Mouse (Mus musculus): Measurements from ENCODE around the gene Wipf2. TPM values are rescaled to one million over a fixed set of nuclear protein-coding genes. Genes with fewer than 3 reads are reported as not detected.

Wipf2 gene
- 3.1 and 4.0 TPM in 2 replicates for polyA plus RNA-seq (2015; fragmentation: Nextera tagmentation; extraction: Ambion mirVana)

DNA sequence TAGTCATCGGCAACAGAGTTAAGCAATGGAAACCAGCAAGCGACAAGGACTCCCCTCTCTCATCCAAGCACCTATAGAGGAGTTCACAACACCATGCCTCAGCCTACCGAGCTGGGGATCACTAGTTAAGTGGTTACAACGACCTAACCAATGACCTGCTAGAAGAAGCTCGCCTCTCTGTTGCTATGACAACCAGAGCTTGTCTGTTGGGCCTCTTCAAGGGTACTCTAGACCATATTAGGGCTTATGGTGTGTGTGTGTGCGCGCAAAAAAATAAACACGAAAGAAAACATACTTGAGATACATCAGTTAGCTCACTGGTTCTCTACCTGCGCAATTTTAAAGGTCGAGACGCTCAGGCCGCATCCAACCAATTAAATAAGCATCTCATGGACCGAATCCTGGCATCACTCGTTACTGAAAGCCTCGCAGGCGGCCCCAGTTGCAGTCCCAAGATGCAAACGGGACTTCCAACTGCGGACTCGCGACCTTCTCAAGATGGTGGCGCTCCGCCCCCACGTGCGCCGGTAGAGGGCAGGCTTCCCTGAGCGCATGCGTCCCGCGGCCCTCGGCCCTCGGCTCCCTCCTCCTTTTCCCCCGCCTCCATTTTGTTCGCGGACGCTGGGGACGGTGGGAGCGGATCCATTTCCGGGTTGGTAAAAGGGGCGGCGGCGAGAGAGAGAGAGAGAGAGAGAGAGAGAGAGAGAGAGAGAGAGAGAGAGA, at the start of gene Wipf2:
TSS of gene Wipf2 (plus strand) at position 611 of the 723 bp plus-strand sequence.

DNA sequence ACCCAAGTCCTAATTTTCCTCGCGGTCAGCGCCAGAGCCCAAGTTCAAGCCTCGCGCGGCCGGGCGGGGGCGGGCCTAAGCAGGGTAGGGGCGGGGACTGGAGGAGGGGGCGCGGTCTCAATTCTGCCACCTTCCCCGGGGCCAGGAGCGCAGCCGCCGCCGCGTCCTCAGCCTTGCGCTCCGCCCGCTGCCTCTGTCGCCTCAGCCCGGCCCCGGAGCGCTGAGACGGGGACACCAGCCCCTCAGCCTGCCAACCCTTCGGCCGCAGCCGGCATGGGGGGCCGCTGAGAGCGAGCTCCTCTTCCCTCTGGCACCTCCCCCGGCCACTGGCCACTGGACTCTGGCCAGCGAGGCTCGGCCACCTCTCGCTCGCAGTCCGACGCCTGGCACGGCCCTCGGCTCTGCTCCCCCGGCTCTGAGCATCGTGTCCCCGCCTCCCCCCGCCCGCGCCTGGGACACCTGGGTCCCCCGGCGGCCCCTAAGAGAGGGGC, 26.7 kb upstream of the Wipf2 start, which contains the start of gene Rapgefl1:
TSS of gene Rapgefl1 (plus strand) at position 135 of the 491 bp plus-strand sequence.

DNA sequence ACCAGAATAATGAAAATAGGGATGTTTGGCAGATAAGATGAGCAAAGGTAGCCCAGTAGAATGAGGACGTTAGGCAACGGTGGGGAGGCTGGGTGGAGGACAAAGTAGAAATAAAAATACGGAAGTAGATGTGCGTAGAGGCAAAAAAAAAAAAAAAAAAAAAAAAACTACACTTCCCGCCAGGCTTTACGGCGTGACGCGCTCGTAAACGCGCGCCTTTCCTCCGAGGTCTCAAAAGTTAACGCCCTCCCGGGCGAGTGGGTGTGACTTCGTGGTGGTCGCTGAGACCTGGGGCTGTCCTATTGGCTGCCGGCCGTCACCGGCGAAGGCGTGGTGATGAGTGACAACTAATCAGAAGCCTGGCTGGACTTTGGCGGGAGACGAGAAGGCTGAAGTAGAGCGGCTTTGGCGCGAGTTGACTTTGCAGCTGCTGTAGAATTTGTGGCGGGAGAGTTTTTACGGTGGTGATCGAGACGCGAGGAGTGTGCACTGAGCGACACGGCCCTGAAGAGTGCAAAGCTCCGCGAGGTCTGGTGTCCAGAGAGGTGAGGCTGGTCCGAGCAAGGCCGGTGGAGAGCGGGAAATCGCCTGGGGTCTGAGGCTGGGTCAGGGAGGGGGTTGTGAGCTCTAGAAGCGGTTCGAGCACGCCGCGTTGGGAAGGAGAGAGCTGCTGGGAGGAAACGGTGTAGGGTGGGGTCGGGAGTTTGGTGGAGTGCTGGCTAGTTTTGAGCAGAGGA, 44.2 kb downstream of the Wipf2 start, which contains the start of gene Cdc6:
TSS of gene Cdc6 (plus strand) at position 365 of the 737 bp plus-strand sequence.

DNA sequence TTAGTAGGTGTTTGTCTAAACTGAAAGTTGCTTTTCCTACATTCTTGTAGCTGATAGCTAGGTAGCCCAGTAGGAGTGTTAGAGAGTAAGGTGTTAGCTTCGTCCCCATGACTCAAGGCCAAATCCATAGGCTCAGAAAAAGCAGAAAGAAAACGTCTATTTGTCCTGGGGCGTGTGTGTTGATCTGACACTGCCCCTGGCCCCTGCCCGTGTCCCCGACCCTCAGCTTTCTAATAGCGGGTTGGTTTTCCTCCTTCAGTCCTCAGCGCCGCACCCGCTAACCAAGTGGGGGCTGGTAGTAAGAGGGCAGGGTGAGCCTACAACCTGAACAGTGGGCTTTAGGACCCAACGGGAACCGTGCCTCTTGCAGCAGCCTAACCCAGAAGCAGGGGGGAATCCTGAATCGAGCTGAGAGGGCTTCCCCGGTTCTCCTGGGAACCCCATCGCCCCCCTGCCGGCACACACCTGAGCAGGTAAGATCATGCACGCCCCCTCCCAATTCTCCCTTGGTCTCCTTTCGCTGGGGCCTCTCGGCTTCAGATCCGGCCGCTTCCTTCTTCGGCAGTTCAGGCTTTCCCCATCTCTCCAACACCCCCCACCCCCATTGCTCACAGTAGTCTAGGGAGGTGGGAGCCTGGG, 64.1 kb downstream of the Wipf2 start, which contains the start of gene Rara:
TSS of gene Rara (plus strand) at position 381 of the 639 bp plus-strand sequence.

Other genes starting within 250 kb of the Wipf2 start
- gene Gm12355, start 238.0 kb upstream of the Wipf2 start, polyA plus RNA-seq (2015; fragmentation: Nextera tagmentation; extraction: Ambion mirVana): 0.33 and 0.52 TPM in 2 replicates
- gene Gsdma3, start 237.3 kb upstream of the Wipf2 start, polyA plus RNA-seq (2015; fragmentation: Nextera tagmentation; extraction: Ambion mirVana): not detected in 2 replicates
- gene Gsdma2, start 216.9 kb upstream of the Wipf2 start, polyA plus RNA-seq (2015; fragmentation: Nextera tagmentation; extraction: Ambion mirVana): not detected in 2 replicates
- gene Gsdma, start 199.3 kb upstream of the Wipf2 start, polyA plus RNA-seq (2015; fragmentation: Nextera tagmentation; extraction: Ambion mirVana): 0.13 TPM in 1 of 2 replicates, not detected in the other
- gene Psmd3, start 181.1 kb upstream of the Wipf2 start, polyA plus RNA-seq (2015; fragmentation: Nextera tagmentation; extraction: Ambion mirVana): 171 and 181 TPM in 2 replicates
- not detected in 2 replicates for gene Csf3, start 162.4 kb upstream of the Wipf2 start, polyA plus RNA-seq (2015; fragmentation: Nextera tagmentation; extraction: Ambion mirVana)
- 37.3 and 45.1 TPM in 2 replicates for gene Med24, start 134.2 kb upstream of the Wipf2 start, polyA plus RNA-seq (2015; fragmentation: Nextera tagmentation; extraction: Ambion mirVana)
- gene Thra, start 123.0 kb upstream of the Wipf2 start, polyA plus RNA-seq (2015; fragmentation: Nextera tagmentation; extraction: Ambion mirVana): 152 and 177 TPM in 2 replicates
- gene Nr1d1, start 88.3 kb upstream of the Wipf2 start, polyA plus RNA-seq (2015; fragmentation: Nextera tagmentation; extraction: Ambion mirVana): 8.4 and 10.3 TPM in 2 replicates
- gene Msl1, start 68.1 kb upstream of the Wipf2 start, polyA plus RNA-seq (2015; fragmentation: Nextera tagmentation; extraction: Ambion mirVana): 31.5 and 32.2 TPM in 2 replicates
- 34.2 and 37.0 TPM in 2 replicates for gene Casc3, start 58.7 kb upstream of the Wipf2 start, polyA plus RNA-seq (2015; fragmentation: Nextera tagmentation; extraction: Ambion mirVana)
- 14.0 and 19.0 TPM in 2 replicates for gene Rapgefl1, start 26.9 kb upstream of the Wipf2 start, polyA plus RNA-seq (2015; fragmentation: Nextera tagmentation; extraction: Ambion mirVana)
- 1.8 and 2.1 TPM in 2 replicates for gene Cdc6, start 44.2 kb downstream of the Wipf2 start, polyA plus RNA-seq (2015; fragmentation: Nextera tagmentation; extraction: Ambion mirVana)
- gene Rara, start 64.2 kb downstream of the Wipf2 start, polyA plus RNA-seq (2015; fragmentation: Nextera tagmentation; extraction: Ambion mirVana): 10.5 and 13.9 TPM in 2 replicates
- 4.8 and 5.7 TPM in 2 replicates for gene Gjd3, start 119.4 kb downstream of the Wipf2 start, polyA plus RNA-seq (2015; fragmentation: Nextera tagmentation; extraction: Ambion mirVana)
- gene Top2a, start 160.6 kb downstream of the Wipf2 start, polyA plus RNA-seq (2015; fragmentation: Nextera tagmentation; extraction: Ambion mirVana): 15.8 and 18.3 TPM in 2 replicates
- 108 and 116 TPM in 2 replicates for gene Igfbp4, start 177.6 kb downstream of the Wipf2 start, polyA plus RNA-seq (2015; fragmentation: Nextera tagmentation; extraction: Ambion mirVana)
- 0.08 TPM in 1 of 2 replicates, not detected in the other for gene Tns4, start 225.7 kb downstream of the Wipf2 start, polyA plus RNA-seq (2015; fragmentation: Nextera tagmentation; extraction: Ambion mirVana)